Mouse (Mus musculus): ENCODE results near the gene Vps11.
"Not testable (repeated sequence)": the region's sequence is repeated elsewhere in the genome, so short reads cannot be mapped to it uniquely, and the experiment has no call there.

Gene Vps11

DNA sequence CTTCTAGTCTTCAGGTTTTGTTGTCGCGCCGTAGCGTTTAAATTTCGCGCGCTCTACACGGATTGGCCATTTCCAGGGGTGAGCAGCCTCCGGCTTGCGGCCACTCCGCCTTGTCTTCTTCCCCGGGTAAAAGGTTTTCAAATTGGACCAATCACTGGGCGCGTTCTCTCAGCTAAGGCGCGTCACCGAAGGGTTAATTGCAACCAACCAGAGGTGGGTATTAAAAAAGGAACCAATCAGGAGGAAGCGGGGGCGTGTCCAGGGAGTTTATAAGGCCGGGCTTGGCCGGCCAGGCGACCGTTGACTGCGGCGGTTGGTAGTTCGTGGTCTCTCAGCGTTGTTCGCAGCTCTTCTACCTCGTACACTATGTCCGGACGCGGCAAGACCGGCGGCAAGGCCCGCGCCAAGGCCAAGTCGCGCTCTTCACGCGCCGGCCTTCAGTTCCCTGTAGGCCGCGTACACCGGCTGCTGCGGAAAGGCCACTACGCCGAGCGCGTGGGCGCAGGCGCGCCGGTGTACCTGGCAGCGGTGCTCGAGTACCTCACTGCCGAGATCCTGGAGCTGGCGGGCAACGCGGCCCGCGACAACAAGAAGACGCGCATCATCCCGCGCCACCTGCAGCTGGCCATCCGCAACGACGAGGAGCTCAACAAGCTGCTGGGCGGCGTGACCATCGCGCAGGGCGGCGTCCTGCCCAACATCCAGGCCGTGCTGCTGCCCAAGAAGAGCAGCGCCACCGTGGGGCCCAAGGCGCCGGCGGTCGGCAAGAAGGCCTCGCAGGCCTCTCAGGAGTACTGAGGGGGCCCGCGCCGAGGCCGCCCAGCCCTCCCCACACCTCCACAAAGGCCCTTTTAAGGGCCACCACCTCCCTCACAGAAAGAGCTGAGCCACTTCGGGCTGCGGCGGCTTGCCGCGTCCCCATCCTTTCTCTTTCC is 26.8 kb downstream of the Vps11 start, which contains the start of gene H2afx:
Gene H2afx, plus strand, starts transcription at position 299 of the 935 bp plus-strand sequence.
- peak; percentile 98 for DNase-seq

DNA sequence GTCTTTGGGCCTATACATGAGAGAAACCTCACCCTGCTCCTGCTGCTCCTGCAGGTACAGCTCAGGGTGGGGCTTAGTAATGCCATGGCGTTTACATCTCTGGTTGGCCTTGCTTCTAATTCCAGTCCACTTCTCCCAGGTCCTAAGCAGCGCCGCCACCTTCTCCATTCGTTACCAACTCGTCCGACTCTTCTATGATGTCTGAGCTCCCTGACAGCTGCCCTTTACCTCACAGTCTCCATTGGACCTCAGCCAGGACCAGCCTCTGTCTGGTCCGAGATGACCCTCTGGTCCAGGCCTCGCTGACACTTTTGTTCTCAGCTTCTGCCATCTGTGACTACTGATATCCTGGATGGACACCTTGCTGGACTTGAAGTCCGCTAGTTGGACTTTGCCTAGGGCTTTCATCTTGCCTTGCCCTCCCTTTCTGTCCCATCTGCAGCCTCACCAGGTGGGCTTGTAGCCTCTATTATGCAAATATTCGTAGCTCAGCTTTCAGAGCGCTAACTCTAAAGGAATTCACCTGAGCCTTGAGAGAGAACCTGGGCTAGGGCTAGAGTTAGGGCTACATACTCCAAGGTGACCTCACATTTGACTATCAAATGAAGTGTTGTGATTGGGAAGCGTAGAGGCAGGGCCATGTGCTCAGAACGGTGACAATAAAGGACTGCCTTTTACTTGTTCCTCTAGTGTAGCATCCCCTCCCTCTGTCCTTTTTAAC is 28.4 kb downstream of the Vps11 start:
- no peak for DNase-seq

DNA sequence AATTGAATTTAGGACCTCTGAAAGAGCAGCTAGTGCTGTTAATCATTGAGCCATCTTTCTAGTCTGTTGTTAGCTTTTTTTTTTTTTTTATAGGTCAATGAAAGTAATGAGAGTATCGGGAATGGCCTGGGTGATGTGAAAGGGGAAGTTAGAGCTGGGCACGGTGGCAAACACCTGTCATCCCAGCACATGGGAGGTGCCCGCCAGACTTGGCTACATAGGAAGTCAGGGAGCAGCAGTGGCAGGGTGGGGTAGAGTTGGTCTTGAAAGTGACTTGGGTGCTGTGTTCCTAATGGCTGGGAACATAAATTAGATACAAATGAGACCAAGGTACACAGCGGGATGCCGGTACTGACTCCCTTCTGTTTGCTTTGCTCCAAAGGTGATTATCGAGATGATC is 30.7 kb downstream of the Vps11 start:
- DNase-seq, result no peak

DNA sequence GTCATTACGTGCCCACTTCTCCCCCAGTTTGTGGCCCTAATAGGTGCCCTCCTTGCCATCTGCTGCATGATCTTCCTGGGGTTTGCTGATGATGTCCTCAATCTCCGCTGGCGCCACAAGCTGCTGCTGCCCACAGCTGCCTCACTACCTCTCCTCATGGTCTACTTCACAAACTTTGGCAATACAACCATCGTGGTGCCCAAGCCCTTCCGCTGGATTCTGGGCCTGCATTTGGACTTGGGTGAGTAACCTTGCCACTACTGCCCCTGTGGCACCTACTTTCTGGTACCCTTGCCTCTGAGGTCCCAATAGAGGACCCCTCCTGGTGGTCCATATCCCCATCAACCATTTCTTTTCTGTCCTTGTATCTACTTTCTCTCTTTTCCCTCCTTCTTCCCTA is 33.5 kb downstream of the Vps11 start:
- no peak for DNase-seq

DNA sequence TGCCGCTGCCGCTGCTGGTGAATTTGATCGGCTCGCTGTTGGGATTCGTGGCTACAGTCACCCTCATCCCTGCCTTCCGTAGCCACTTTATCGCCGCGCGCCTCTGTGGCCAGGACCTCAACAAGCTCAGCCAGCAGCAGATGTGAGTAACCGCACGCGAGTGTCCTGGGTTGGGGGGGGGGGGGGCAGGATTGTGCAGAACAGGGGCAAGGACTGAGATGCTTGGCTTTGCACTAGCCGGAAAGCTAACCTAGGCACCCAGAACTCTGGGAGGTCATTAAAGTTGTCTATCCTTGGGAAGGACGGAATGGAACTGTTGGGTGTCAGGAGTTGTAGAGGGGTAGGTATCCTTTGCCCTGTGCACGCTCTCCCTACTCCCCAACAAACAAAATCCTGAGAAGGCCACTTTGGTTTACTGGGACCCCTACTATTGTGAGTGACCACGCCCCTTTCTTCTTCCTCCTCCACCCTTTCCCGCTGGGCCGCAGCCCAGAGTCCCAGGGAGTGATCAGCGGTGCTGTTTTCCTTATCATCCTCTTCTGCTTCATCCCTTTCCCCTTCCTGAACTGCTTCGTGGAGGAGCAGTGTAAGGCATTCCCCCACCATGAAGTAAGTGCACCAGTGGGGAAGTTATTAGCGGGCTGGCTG is 34.3 kb downstream of the Vps11 start:
- DNase-seq, result no peak

DNA sequence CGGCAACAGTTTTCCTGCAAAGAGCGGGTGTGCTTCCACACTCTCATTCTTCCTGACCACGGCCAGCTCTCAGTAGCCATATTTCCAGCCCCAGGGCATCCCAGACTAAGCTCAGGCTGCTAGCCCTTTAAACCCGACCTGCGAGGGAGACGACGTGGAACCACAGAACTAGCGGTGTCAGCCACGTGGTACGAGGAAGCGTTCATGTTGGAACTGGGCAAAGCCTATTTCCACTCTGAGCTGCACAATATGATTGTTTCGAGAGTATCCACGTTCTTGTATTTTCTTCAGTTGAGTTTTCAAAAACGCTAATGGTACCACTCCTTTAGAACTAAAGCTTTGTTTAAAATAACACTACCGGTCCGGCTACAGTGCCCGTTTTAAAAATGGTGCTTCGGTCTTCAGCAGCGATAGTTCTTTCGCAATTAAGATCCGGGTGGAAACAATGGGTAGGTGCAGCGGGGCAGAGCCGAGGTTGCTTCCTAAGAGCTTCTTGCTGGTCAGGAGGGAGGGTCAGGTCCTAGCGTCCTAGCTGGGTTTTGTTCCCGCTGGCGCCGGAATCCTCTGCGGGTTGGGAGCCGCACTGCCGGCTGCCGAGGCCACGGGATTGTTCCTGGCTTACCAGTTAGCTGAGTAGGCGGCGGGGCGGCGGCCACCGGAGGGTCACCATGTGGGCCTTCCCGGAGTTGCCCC is 35.0 kb downstream of the Vps11 start:
- peak; percentile 77 for DNase-seq

DNA sequence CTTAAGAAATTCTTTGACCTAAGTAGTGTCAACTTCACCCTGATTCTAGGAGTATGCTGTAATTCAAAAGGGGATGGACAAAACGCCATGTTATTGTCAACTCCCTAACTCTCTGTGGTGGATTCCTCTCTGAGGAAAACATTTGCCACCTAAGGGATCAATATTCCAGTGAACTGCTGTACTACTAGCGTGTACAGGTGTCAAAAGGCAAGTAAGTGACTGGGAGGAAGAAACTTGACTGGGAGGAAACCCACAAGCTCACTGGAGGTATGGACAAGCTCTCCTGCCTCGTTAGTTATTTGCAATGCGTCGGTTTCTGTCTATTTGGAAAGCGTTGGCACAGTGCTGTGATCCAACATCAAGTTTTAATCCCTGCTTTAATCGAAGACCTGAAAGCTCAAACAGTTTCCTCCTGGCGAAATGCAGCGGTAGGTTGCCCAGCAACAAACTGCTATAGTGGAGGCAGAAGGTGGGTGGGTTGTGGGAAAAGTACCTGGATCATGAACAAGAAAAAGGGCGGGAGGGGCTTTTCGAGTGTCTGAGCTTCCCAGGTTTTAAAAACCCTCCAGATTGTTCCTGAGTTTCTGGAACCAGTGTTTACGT is 35.6 kb downstream of the Vps11 start, which contains the start of gene Dpagt1:
Gene Dpagt1, plus strand, starts transcription at position 252 of the 603 bp plus-strand sequence.
- DNase-seq, result no peak

DNA sequence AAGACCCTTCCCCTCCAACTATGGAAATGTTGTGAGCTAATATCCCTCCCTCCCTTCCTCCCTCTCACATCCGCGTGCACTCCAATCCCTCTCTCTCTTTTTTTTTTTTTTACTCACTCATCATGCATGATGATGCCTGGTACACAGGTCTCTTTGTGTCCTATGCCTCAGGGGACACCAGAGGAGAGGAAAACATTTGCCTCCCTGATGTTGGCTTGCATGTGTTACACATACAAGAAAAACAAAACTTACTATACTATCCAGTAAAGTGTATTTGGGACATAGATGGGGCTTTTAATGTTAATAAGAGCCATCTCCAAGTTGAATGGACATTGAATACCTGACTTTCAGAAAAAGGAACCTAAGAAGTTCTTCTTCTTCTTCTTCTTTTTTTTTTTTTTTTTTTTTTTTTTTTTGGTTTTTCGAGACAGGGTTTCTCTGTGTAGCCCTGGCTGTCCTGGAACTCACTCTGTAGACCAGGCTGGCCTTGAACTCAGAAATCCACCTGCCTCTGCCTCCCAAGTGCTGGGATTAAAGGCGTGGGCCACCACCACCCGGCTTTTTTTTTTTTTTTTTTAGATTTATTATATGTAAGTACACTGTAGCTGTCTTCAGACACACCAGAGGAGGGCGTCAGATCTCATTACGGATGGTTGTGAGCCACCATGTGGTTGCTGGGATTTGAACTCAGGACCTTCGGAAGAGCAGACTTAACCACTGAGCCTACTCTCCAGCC is 36.3 kb downstream of the Vps11 start:
- not testable (repeated sequence) for DNase-seq

DNA sequence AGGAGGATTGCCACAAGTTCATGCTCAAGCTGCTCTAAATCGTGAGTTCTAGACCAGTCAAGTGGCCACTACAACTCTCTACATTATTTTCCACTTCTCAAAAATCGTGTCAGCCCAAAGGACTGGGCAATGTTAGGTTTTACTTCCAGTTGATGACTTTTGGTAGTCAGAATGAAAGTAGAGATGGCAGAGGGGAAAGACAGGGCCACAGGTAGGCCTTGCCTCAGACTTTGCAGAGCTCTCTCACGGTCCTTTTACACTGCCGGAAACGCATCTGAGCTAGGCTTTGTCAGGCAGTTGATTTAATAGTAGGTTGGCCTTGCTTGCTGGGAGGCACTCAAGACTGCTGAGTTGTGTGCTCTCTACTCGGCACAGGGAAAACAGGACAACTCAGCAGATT is 37.3 kb downstream of the Vps11 start:
- DNase-seq, result no peak

DNA sequence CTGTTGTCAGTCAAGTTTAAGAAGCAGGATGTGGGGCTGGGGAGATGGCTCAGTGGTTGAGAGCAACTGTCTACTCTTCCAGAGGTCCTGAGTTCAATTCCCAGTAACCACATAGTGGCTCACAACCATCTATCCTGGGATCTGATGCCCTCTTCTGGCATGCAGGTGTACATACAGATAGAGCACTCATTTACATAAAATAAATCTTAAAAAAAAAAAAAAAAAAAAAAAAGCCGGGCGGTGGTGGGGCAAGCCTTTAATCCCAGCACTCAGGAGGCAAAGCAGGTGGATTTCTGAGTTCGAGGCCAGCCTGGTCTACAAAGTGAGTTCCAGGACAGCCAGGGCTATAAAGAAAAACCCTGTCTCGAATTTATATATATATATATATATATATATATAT is 37.8 kb downstream of the Vps11 start:
- not testable (repeated sequence) for DNase-seq

DNA sequence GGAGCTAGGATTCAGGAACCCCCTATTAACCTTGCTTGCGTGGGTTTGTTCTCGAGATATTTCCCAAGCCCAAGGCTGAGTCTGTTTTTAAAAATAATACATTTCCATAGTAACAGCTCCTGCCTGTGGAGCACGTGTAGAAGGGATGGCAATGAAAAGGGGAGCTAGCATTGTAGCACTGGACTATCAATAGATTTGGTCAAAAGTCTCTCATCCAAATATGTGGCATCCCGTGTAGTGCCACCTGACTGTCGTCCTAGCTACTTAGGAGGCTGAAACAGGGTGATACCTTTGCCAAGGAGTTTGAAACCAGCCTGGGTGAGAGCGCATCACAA is 40.7 kb downstream of the Vps11 start:
- DNase-seq, result no peak

DNA sequence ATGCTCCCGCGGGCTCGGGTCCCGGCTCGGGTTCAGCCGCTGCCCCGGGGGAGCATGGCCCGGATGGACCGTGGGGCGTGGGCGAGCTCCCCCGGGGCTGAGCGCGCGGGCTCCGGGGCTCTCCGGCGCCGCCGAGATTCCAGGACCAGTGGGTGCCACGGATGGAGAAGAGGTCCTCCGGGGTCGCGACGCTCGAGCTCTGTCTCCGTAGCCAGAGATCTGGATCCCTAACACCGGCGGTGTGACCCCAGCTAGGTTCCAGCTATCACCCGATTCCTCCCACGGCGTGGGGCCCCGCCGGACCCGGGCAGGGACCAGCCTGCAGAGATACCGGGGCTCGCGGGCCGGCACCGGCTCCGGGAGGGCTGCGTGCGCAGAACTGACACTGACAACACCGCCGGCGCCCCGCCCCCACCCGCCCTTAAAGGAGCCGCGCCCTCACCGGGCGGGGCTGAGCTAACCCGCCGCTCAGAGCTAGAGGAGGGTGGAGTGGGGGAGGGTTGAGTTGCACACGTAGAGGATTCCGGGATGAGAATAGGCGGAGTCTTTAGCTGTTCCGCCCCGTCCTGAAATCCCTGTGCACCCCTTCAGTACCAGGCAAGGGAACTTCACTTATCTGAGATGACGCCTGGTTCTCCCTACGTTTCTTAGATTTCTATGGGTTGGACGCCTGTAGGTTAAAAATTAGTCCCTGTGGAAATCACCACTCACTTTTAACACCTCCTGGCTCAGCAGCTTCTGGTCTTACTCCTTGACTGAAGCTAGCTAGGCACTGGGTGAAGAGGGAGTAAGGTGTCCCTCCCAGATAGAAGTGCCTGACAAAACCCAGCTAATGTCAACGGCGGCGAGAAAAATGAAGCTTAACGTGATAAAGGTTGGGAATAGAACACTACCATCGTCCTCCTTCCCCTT is 41.3 kb downstream of the Vps11 start, which contains the start of gene C2cd2l:
Gene C2cd2l, minus strand, starts transcription at position 399 of the 912 bp plus-strand sequence.
- DNase-seq, result peak; percentile 84

DNA sequence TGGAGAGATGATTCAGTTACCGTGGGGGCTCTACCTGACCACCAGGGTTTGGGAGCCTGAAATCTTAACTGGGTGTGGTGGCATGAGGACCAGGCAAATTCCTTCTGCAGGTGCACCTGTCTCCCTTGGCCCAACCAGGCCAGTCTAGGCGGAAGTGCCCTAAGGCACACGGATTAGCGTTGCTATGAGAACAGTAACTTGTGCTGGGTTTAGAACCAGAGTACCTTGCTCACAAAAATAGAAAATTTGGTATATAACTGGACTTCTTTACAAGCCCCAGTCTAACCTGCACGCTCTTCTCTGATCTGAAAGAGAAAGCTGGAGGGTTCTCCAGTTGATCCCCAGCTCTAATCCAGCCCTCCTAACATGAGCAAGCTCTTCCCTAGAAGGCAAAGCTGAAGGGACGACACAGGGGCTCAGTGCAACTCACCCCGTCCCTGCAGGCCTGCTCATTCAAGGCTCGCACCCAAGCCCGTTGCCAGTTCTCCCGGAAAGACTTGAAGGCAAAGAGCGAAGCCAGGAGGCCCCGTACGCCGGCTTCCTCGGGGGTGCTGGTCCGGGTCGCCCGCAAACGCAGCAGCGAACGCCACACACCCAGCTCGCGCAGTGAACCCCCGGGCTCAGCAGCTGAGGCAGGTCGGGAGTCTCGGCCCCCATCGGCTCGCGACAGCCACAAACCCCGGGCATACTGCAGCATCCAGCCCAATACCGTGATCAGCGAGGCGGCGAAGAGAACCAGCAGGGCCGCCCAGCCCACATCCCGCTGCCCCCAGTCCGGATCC is 42.2 kb downstream of the Vps11 start:
- peak; percentile 58 for DNase-seq

DNA sequence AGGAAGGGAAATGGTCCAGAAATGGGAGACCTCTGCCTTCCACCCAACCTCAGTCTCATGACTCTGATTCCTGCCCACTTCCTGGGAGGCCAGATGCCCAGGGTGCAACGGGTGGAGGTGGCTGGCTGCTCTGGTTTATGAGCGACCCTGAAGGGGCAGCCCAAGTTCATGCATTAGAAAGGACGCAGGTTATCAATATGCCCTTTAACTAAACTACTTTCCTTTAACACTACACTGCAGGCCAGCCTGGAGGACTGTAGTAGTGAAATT is 42.7 kb downstream of the Vps11 start:
- no peak for DNase-seq

DNA sequence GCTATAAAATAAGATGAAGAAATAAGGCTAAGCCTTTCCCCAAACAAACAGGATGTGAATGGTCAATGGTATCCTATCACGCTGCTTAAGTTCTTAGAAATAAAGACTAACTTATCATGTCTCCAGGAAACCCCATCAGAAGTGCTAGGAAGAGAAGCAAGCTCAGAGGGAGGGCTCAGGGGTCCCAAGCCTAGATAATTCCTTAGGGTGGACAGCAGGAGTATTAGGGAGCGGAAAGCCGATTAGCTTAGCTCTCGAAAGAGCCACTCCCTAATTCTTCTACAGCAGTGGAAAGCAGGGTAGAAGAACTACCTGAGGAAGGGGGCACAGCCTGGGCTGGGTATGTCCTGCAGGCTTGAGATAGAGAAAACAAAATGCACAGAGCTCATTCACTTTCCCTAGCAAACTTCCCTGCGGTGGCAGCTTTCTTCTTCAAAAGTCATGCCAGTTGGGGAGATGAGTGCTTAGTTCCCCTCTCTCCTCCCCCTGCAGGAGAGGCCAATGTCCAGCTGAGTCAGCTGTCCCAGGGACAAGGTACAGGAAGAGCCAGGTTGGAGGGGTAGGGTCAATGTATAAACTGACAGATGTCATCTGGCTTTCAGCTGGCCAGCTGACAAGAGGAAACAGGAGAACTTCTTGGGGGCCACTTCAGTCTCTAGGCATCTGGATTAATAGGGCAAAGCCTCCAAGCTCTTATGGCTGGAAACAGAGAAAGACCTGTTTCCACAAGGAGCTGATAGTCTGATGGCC is 43.2 kb downstream of the Vps11 start:
- no peak for DNase-seq

DNA sequence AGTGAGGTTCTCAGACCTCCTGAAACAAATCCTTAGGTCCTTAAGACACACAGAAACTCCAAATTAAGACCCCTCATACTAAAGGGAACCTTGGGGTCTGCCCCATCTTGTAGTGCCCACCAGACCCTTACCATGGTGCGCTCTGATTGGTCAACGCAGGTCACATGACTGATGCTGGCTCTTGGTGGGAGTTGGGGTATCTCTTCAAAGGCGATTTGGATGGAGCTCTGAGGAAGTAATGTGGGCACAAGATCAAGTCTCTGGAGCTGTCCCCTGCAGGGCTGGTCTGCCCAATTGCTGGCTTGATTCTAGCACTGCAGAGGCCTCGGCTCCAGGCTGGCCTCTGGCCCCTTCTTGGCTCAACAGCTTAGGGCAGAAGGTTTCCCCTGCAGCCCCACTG is 44.0 kb downstream of the Vps11 start:
- DNase-seq, result no peak

DNA sequence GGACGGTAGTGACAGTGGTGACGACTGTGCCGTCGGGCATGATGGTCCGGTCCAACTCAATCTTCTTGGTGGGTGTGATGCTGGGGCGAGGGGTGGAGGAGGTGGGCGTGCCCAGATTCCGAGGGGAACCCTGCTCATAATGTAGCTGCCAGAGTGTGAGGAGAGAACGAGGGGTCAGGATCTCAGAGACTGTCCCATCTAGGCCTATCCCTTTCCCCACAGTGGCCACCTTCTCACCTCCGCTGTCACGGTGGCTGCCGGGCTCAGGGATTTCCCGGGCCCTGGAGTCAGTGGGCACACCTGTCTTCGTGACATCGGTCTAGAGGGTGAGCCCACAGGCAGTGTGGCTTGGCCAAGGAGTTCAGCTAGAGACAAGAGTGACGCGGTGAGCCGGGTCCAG is 46.6 kb downstream of the Vps11 start:
- no peak for DNase-seq

DNA sequence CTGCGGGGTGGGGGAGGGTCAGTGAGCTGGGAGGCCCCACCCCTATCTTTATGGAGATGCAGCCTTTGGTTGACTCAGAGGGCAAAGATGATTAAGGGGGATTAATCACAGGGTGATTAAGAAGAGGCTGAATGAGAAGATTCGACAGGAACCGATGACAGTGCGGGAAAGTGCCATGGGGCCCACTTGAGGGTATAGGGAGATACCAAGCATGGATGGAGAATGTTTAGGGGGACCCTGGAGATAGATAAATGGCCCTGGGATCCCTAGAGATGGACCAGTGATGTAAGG is 47.3 kb downstream of the Vps11 start:
- DNase-seq, result no peak

DNA sequence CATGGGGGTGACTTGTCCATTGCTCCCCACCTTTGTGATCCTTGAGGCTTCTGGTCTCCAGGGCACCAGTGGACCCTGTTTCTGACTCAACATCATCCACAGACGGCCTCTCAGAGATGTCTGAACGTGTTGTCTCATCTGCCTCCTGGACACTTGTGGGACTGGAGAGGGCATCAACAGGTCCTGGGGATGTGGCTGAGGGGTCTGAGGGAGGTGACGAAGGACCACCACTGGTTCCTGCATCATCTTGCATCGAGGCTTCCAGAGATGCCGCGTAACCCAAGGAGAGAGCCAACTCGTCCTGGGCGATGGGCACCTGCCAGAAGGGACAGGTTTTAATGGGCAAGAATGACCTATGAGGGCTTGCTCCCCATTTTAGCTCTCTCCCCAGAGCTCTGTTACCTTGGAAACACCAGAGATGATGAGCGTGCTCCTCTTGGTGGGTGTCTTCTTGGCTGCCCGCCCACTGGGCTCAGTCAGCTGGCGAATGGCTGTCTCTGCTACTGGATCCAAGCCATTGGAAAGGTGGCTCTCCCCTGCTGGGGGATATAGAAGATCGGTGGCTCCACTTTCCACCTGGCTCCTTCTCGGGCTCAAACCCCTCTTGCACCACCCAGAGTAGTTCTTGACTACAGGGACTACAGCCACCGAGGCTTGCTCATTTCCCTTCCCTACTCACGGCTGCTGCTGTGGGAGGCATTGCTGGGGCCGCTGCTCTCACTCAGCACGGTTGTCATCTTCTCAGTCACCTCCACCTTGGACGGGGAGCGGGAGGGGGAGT is 47.8 kb downstream of the Vps11 start:
- no peak for DNase-seq

All from thymus, postnatal 25 days (tissue).